Mouse (Mus musculus) midbrain, embryonic 11.5 days (tissue): Measurements from ENCODE around the gene Zfp740. TPM values are rescaled to one million over a fixed set of nuclear protein-coding genes. Genes with fewer than 3 reads are reported as not detected.

ENCODE experiments used
- ATAC-seq: fragments of 200-750 bp; cut with Nextera tagmentation; 2 replicates; pipeline ENCODE4 v1.8.0; 2017; ENCODE audit warnings: moderate TSS enrichment, moderate library complexity; ENCODE audit not compliant: low FRiP score
- DNase-seq: peaks from one replicate; pipeline ENCODE4 v3.0.0; 2015; ENCODE audit warnings: low spot score; ENCODE audit errors: missing footprints
- H3K27ac ChIP-seq: fragments of 300-500 bp; sonication (generic); 2 replicates; pipeline ENCODE4 v1.5.1; 2014; ENCODE audit warnings: low read depth, low read length
- H3K27me3 ChIP-seq: fragments of 300-500 bp; sonication (generic); 2 replicates; pipeline ENCODE4 v1.6.1; 2014; ENCODE audit warnings: mild to moderate bottlenecking, low read length, moderate library complexity, mixed read lengths; ENCODE audit not compliant: control insufficient read depth, insufficient read depth
- H3K36me3 ChIP-seq: fragments of 300-500 bp; sonication (generic); 2 replicates; pipeline ENCODE4 v1.6.1; 2014; ENCODE audit warnings: mild to moderate bottlenecking, low read length, moderate library complexity, mixed read lengths; ENCODE audit not compliant: control insufficient read depth, insufficient read depth
- H3K4me1 ChIP-seq: fragments of 300-500 bp; sonication (generic); 2 replicates; pipeline ENCODE4 v1.6.1; 2014; ENCODE audit warnings: low read length; ENCODE audit not compliant: control insufficient read depth, insufficient read depth
- H3K4me2 ChIP-seq: fragments of 300-500 bp; sonication (generic); 2 replicates; pipeline ENCODE4 v1.6.1; 2014; ENCODE audit warnings: mild to moderate bottlenecking, moderate library complexity
- H3K4me3 ChIP-seq: fragments of 300-500 bp; sonication (generic); 2 replicates; pipeline ENCODE4 v1.5.1; 2014; ENCODE audit warnings: low read depth, low read length
- H3K9ac ChIP-seq: fragments of 300-500 bp; sonication (generic); 2 replicates; pipeline ENCODE4 v1.6.1; 2014; ENCODE audit warnings: low read length
- H3K9me3 ChIP-seq: fragments of 300-500 bp; sonication (generic); 2 replicates; pipeline ENCODE4 v1.6.1; 2016; ENCODE audit warnings: low read length; ENCODE audit not compliant: control insufficient read depth
- WGBS: fragments of 180-500 bp; shearing (Covaris S2); extraction: QIAGEN DNeasy Blood & Tissue Kit; methylation state at CpG from one replicate; pipeline ENCODE4 v1.1.7; 2014; 5-methylcytosine and 5-hydroxymethylcytosine counted together
- polyA plus RNA-seq: library from polyadenylated mRNA; unstranded; fragments of >200 nt; fragmentation: Nextera tagmentation; extraction: Ambion mirVana; gene quantifications from 2 replicates; pipeline ENCODE4 v1.2.1, GENCODE M21; 2014

Zfp740 gene
- polyA plus RNA-seq, 1 experiment from 2014 or later = 61.1 TPM

DNA sequence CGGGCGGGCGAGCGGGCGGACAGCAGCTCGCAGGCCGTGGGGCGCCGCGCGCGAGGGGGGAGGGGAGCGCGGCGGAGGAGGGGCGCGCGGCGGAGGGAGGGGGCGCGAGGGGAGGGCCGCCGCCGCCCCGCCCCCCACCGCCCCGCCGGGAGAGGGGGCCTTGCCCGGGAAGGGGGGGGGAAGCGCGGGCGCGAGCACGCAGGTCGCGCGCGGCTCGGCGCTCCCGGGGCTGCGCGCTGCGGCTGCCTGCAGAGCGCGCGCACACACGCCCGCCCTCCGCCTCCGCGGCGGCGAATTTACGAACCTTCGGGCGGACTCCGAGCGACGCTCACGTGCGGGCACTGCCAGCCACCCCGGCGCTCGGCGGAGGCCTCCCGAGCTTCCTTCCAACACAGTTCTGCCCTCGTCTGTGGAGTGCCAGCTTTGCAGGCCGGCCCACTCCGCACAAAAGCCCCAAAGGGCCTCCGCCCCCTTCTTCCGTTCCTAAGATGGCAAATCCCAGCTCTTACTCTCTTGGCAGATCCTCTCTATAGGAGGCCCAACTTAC, 859 bp downstream of the Zfp740 start:
- peak overlapping the region; percentile 94 for H3K9ac ChIP-seq
- H3K27ac ChIP-seq = peak overlapping the region; percentile 97
- no peaks in the 10 kb centered on the region for H3K27me3 ChIP-seq
- peak overlapping the region; percentile 73 for H3K4me2 ChIP-seq
- H3K4me1 ChIP-seq = peaks cover 13% of the 10 kb centered on the region
- H3K4me3 ChIP-seq = peak overlapping the region; percentile 92
- peak; percentile 97 for DNase-seq
- peak; percentile 50 for ATAC-seq
- WGBS = 0% methylated on average over 28 of the region's 72 CpGs
- H3K36me3 ChIP-seq = peaks cover 18% of the 10 kb centered on the region
- H3K9me3 ChIP-seq = no peaks in the 10 kb centered on the region

DNA sequence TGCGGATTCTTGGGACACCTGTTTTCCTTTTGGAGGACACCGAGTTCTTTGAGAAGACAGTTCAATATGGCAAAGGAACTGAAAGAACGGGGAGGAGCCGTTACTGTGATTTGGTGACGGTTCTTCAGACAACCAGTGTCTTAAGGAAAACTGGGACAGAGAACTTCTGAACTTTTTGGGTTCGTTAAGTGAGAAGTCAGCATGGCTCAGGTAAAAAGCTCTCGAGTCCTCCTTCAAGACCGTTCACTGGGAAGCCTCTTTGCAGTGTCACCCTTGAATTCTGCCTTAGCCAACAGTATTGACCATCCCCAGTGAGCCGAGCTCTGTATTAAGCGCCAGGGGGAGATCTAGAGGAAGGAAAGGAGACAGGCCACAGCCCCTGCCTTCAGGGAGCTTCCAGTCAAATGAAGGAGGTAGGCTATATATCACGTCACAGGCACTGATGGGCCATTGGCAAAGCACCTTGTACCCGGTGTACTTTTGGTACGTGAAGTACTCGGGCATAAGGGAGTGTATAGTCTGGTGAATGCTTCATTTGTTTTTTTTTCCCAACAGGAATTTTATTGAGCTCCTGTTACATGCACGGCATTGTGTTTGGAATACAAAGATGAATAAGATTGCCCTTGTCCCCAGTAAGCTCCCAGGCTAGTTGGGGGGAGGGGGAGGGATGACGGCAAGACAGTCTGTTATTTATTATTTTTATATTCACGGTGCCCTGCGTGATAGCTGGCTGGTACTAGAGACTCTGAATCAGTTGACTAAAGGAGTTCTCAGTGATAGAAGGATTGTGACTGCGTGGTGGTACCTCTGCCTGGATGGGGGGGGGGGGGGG, 1.8 kb downstream of the Zfp740 start, which contains the start of gene Csad:
Gene Csad, minus strand, starts transcription at position 51 of the 832 bp plus-strand sequence.
- Histone ChIP-seq H3K4me3 (peak within 1 kb of the TSS; percentile 92), H3K9me3 (no peaks in the 10 kb centered on the region), H3K4me2 (peak within 1 kb of the TSS; percentile 73), H3K9ac (peak within 1 kb of the TSS; percentile 94), H3K27me3 (no peaks in the 10 kb centered on the region), H3K4me1 (peaks cover 13% of the 10 kb centered on the region), H3K36me3 (peaks cover 22% of the 10 kb centered on the region), H3K27ac (peak within 1 kb of the TSS; percentile 97)
- WGBS = 73% methylated on average over 19 of the region's 19 CpGs
- no peak for ATAC-seq
- no peak for DNase-seq

DNA sequence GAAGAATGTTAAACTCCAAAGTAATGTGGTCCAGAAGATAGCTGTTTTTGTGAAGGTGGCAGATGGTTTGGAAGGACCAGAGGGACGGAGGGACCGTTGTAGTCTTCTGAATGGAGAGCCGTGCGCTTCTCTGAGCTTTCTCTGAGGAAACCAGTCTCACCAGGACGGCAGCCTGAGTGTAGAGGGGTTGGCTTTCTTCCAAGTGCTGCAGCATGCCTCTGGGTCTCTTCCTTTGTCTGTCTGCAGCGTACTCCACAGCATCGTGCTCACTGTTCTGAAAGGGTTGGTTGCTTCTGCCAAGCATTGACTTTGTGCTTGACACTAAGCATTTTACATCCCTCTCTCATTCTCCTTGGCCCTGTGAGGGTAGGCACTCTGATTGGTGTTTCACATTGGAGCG, 2.7 kb downstream of the Zfp740 start:
- Histone ChIP-seq H3K27me3 (no peaks in the 10 kb centered on the region), H3K9ac (no peak overlapping the region), H3K36me3 (peaks cover 28% of the 10 kb centered on the region), H3K4me1 (peaks cover 13% of the 10 kb centered on the region), H3K27ac (no peak overlapping the region), H3K4me3 (no peak overlapping the region), H3K9me3 (no peaks in the 10 kb centered on the region), H3K4me2 (no peak overlapping the region; the same call in 1 of the 2 replicates)
- no peak for ATAC-seq
- DNase-seq = no peak
- 83% methylated on average over 8 of the region's 8 CpGs for WGBS

DNA sequence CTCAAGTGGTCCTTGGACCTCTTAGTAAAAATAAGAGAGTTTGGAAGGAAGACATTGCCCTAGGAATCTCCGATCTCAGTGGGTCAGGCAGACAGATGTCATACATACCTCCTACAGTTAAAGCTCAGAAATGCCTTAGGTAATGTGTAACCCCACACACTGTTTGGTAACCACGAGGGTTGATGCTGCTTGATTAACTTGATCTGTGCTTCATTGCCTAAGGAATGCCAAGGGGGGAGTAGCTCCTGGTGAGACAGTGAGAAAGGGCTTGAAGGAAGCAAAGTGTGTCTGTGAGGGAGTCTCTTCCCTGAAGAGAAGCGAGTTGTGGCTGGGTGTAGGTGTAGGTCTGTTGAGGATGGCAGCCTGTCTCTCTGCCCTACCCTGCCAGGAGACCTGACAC, 4.3 kb downstream of the Zfp740 start:
- Histone ChIP-seq H3K36me3 (peaks cover 32% of the 10 kb centered on the region), H3K4me2 (no peak overlapping the region), H3K4me3 (no peak overlapping the region), H3K27ac (no peak overlapping the region), H3K9me3 (no peaks in the 10 kb centered on the region), H3K27me3 (no peaks in the 10 kb centered on the region), H3K9ac (no peak overlapping the region), H3K4me1 (peaks cover 13% of the 10 kb centered on the region)
- DNase-seq = no peak
- WGBS = 91% methylated on average over 3 of the region's 3 CpGs
- ATAC-seq = no peak

DNA sequence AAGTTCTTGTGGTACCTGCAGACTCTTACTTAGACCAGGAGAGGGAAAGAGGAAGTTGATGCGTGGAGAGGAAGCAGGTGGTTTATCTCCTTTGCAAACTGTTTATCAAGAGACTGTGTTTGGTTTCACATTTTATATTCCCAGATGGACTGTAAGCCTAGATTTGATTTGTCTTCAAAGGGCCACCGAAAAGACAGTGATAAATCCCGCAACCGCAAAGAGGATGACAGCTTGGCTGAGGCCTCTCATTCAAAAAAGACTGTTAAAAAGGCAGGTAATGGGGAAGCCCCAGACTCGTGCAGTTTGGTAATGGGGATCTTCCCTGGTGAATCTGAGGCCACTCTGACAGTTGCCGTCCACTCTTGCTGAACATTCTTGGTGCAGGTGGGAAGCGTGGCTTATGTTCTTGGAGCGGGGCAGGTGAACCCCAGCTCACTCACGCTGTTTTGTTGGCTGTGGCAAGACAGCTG, 5.1 kb downstream of the Zfp740 start:
- 92% methylated on average over 9 of the region's 9 CpGs for WGBS
- H3K9ac ChIP-seq = no peak overlapping the region
- no peak overlapping the region for H3K4me2 ChIP-seq
- no peaks in the 10 kb centered on the region for H3K27me3 ChIP-seq
- no peak for ATAC-seq
- peaks cover 13% of the 10 kb centered on the region for H3K4me1 ChIP-seq
- H3K4me3 ChIP-seq = no peak overlapping the region
- no peak overlapping the region for H3K27ac ChIP-seq
- peaks cover 38% of the 10 kb centered on the region for H3K36me3 ChIP-seq
- DNase-seq = no peak
- no peaks in the 10 kb centered on the region for H3K9me3 ChIP-seq

DNA sequence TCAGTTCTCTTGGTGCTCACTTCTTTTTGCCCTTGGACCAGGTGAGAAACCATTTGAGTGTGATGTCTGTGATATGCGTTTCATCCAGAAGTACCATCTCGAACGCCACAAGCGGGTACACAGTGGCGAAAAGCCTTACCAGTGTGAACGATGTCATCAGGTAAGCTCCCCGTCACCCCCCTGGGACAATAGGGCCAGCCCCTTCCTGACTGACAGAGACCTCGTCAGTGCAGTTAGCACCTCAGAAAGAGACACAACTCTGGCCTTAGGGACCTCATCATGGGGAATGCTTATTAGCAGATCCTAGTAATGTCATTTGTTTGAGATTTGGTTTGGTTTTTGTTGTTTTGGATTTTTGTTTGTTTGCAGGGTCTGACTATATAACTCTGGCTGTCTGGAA, 6.1 kb downstream of the Zfp740 start:
- H3K36me3 ChIP-seq = peaks cover 38% of the 10 kb centered on the region
- H3K27me3 ChIP-seq = no peaks in the 10 kb centered on the region
- 93% methylated on average over 8 of the region's 8 CpGs for WGBS
- DNase-seq (peak; percentile 53), ATAC-seq (no peak)
- H3K27ac ChIP-seq = no peak overlapping the region
- no peak overlapping the region for H3K4me2 ChIP-seq
- H3K4me3 ChIP-seq = no peak overlapping the region
- H3K9me3 ChIP-seq = no peaks in the 10 kb centered on the region
- H3K4me1 ChIP-seq = peaks cover 13% of the 10 kb centered on the region
- H3K9ac ChIP-seq = no peak overlapping the region

DNA sequence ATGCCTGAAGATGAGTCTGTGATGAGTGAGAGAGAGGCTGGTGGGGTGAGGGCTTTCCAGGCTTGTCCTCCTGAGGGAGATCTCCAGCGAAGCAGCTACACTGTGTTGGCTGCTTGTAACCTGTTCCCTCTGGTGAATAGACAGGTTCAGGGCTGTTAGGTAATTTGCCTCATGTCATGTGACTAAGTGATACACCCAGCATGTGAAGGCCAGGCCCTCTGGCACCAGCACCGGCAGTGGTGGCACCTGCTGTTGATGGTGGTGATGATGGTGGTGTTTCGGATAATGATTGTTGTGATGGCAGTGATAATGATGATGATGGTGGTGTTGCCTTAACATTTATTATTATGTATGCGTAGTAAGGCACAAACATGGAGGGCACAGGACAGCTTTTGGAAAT, 7.8 kb downstream of the Zfp740 start:
- Histone ChIP-seq H3K27ac (no peak overlapping the region), H3K9ac (no peak overlapping the region), H3K27me3 (no peaks in the 10 kb centered on the region), H3K4me3 (no peak overlapping the region), H3K4me2 (no peak overlapping the region), H3K36me3 (peaks cover 36% of the 10 kb centered on the region), H3K9me3 (no peaks in the 10 kb centered on the region), H3K4me1 (no peaks in the 10 kb centered on the region)
- DNase-seq = peak; percentile 73
- ATAC-seq = no peak
- WGBS = 97% methylated on average over 4 of the region's 4 CpGs

DNA sequence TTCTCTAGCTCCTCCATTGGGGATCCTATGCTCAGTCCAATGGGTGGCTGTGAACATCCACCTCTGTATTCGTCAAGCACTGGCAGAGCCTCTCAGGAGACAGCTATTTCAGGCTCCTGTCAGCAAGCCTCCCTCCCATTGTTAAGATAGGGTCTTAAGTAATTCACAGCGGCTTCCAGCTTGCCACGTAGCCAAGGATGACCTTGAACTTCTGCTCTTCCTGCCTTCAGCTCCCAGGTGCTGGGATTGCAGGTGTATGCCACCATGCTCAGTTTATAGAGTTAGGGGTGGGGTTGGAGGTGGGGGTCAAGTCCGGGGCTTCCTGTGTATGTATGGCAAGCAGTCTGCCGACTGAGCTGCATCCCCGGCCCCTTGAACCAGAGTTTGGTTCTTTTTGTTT, 8.8 kb downstream of the Zfp740 start:
- Histone ChIP-seq H3K9ac (no peak overlapping the region), H3K27ac (no peak overlapping the region), H3K4me2 (no peak overlapping the region), H3K36me3 (peaks cover 32% of the 10 kb centered on the region), H3K4me1 (no peaks in the 10 kb centered on the region), H3K27me3 (no peaks in the 10 kb centered on the region), H3K4me3 (no peak overlapping the region), H3K9me3 (no peaks in the 10 kb centered on the region)
- 92% methylated on average over 6 of the region's 6 CpGs for WGBS
- DNase-seq (no peak), ATAC-seq (no peak)

DNA sequence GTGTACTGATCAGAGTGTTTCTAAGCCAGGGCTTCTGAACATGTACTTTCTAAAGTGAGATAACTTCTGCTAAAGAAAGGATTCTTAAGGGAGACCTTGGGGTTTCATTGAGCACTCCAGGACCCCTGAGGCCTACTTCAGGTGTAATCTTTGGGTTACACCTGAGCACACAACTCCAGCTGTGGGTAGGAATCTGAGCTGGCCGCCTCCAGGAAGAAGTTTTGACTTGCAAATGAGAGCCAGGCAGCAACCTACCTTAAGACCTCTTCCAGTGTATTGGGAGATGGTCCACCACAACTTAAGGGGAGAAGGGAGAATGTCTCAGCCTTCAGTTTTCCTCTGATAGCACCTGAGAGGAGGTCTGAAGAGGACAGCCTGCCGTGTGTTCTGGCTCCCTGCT, 11.1 kb downstream of the Zfp740 start:
- no peak overlapping the region for H3K27ac ChIP-seq
- DNase-seq (peak; percentile 12), ATAC-seq (no peak)
- no peaks in the 10 kb centered on the region for H3K27me3 ChIP-seq
- no peak overlapping the region for H3K9ac ChIP-seq
- peaks cover 18% of the 10 kb centered on the region for H3K36me3 ChIP-seq
- H3K4me3 ChIP-seq = no peak overlapping the region
- H3K4me2 ChIP-seq = no peak overlapping the region
- 41% methylated on average over 2 of the region's 2 CpGs for WGBS
- no peaks in the 10 kb centered on the region for H3K4me1 ChIP-seq
- H3K9me3 ChIP-seq = no peaks in the 10 kb centered on the region
